Mouse (Mus musculus) hindbrain, embryonic 16.5 days (tissue): ENCODE measurements around the gene 1700029J07Rik. TPM values are rescaled to one million over a fixed set of nuclear protein-coding genes. Genes with fewer than 3 reads are reported as not detected.

Experiments
- ATAC-seq: fragments of 200-750 bp; cut with Nextera tagmentation; 2 replicates; pipeline ENCODE4 v1.8.0; 2017; ENCODE audit warnings: moderate TSS enrichment, moderate library complexity
- H3K27ac ChIP-seq: fragments of 300-500 bp; sonication (generic); 2 replicates; pipeline ENCODE4 v1.5.1; 2014; ENCODE audit warnings: low read depth, mild to moderate bottlenecking, control low read depth, low read length, moderate library complexity
- H3K27me3 ChIP-seq: fragments of 300-500 bp; sonication (generic); replicated peaks from 2 replicates; pipeline ENCODE4 v1.6.1; 2014; ENCODE audit warnings: low read length; ENCODE audit not compliant: control insufficient read depth, insufficient read depth
- H3K36me3 ChIP-seq: fragments of 300-500 bp; sonication (generic); 2 replicates; pipeline ENCODE4 v1.6.1; 2014; ENCODE audit warnings: mild to moderate bottlenecking, low read length, moderate library complexity, mixed read lengths; ENCODE audit not compliant: control insufficient read depth, insufficient read depth
- H3K4me1 ChIP-seq: fragments of 300-500 bp; sonication (generic); 2 replicates; pipeline ENCODE4 v1.6.1; 2014; ENCODE audit warnings: low read depth, low read length; ENCODE audit not compliant: control insufficient read depth, insufficient read depth
- H3K4me2 ChIP-seq: fragments of 300-500 bp; sonication (generic); 2 replicates; pipeline ENCODE4 v1.6.1; 2014; ENCODE audit warnings: mild to moderate bottlenecking, low read length, control low read depth, moderate library complexity
- H3K4me3 ChIP-seq: fragments of 300-500 bp; sonication (generic); 2 replicates; pipeline ENCODE4 v1.5.1; 2014; ENCODE audit warnings: mild to moderate bottlenecking, low read length, control low read depth, moderate library complexity
- H3K9ac ChIP-seq: fragments of 300-500 bp; sonication (generic); 2 replicates; pipeline ENCODE4 v1.6.1; 2014; ENCODE audit warnings: low read depth, mild to moderate bottlenecking, control low read depth, low read length, moderate library complexity
- H3K9me3 ChIP-seq: fragments of 300-500 bp; sonication (generic); 2 replicates; pipeline ENCODE4 v1.6.1; 2014; ENCODE audit warnings: mild to moderate bottlenecking, low read length, moderate library complexity; ENCODE audit not compliant: control insufficient read depth
- WGBS: fragments of 180-500 bp; shearing (Covaris S2); extraction: QIAGEN DNeasy Blood & Tissue Kit; methylation state at CpG from one replicate; pipeline ENCODE4 v1.1.7; 2014; 5-methylcytosine and 5-hydroxymethylcytosine counted together
- polyA plus RNA-seq: library from polyadenylated mRNA; unstranded; fragments of >200 nt; fragmentation: Nextera tagmentation; extraction: Ambion mirVana; gene quantifications from 2 replicates; pipeline ENCODE4 v1.2.1, GENCODE M21; 2015

The 1700029J07Rik gene
- polyA plus RNA-seq, 1 experiment from 2014 or later = 6.3 TPM

DNA sequence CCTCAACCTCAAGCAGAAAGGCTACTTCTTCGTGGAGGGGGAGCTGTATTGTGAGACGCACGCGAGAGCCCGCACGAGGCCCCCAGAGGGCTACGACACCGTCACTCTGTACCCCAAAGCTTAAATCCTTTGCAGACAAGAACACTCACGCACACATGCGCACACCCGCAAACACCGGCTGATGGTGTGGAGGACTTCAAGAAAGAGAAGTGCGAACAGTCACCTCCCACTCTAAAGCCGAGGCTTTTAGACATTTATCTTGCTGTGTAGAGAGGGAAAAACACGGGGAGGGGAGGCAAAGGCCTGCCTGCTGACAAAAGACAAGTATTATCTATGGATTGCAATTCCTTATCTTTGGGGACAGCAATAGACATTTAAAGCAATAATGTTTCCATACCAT lies 56.2 kb downstream of the 1700029J07Rik start:
- H3K4me1 ChIP-seq = no peaks in the 10 kb centered on the region
- H3K36me3 ChIP-seq = no peaks in the 10 kb centered on the region
- H3K4me3 ChIP-seq = no peak overlapping the region
- H3K4me2 ChIP-seq = no peak overlapping the region
- H3K27ac ChIP-seq = no peak overlapping the region
- no peaks in the 10 kb centered on the region for H3K9me3 ChIP-seq
- no peak for ATAC-seq
- H3K9ac ChIP-seq = no peak overlapping the region
- no peaks in the 10 kb centered on the region for H3K27me3 ChIP-seq
- 89% methylated on average over 15 of the region's 15 CpGs for WGBS

DNA sequence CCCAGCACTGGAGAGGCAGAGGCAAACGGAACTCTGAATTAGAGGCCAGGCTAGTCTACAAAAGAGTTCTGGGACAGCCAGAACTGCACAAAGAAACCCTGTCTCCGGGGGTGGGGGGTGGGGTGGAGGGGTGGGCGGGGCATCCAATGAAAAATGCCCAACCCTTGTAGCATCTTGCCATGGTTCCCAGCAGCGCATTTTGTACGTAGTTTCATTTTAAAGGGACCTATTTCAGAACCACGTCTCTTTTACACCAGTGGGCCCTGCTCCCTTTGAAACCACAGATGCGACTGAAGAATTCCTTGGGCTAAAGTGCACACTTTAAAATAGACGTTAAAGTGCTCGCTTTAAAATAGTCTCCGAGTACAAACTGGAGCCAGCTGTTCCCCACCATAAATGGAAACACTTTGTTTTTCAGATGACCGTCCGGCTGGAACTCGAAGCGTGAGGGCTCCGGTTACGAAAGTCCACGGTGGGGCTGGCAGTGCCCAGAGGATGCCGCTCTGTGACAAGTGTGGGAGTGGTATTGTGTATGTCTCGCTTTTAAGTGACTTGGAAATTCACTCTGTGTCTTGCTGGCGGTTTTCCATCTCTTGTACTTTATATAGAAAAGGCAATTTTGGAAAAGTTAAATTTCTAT lies 57.9 kb downstream of the 1700029J07Rik start:
- 84% methylated on average over 20 of the region's 20 CpGs for WGBS
- no peak for ATAC-seq

DNA sequence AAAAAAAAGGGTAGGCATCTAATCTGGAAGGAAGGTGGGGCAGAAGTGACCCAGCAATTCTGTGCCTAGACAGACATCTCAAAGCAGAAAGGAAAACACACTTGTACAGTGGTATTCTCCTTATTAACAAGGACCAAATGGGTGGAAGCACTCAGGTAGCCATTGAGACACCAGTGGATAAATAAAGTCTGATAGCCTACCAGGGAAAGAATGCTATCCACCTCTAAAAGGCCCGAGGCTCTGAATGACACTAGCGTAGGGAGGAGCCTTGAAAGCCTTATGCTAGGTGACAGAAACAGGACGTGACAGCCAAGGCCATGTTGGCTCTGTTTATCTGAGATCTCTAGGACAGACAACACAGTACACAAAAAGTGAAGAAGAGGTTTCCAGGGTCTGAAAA lies 58.6 kb downstream of the 1700029J07Rik start:
- Histone ChIP-seq H3K27me3 (no peaks in the 10 kb centered on the region), H3K9me3 (no peaks in the 10 kb centered on the region), H3K4me1 (no peaks in the 10 kb centered on the region), H3K4me3 (no peak overlapping the region), H3K36me3 (no peaks in the 10 kb centered on the region), H3K27ac (no peak overlapping the region), H3K4me2 (no peak overlapping the region), H3K9ac (no peak overlapping the region)
- WGBS = 94% methylated on average over 3 of the region's 3 CpGs
- no peak for ATAC-seq

More for the DNA sequence above, 57.9 kb downstream of the 1700029J07Rik start:
- Histone ChIP-seq H3K9ac (no peak overlapping the region), H3K27ac (no peak overlapping the region), H3K4me2 (no peak overlapping the region), H3K9me3 (no peaks in the 10 kb centered on the region), H3K36me3 (no peaks in the 10 kb centered on the region), H3K4me3 (no peak overlapping the region), H3K4me1 (no peaks in the 10 kb centered on the region), H3K27me3 (no peaks in the 10 kb centered on the region)

DNA sequence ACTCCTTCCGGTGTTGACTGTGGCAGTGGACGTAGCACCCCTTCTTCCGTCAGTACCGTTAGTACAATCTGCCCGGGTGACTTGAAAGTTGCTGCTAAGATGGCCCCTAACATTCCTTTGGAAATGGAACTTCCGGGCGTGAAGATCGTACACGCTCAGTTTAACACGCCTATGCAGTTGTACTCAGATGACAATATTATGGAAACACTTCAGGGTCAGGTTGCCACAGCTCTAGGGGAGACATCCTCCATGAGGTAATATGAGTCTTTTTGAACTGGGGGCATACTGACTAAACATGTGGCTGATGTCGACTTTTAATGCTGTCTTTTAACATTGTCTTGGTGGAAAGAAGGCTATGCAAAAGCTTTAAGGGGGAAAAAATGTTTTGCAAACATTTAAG lies 61.3 kb downstream of the 1700029J07Rik start:
- H3K27me3 ChIP-seq = no peaks in the 10 kb centered on the region
- H3K4me3 ChIP-seq = no peak overlapping the region
- no peak overlapping the region for H3K27ac ChIP-seq
- H3K9ac ChIP-seq = no peak overlapping the region
- no peaks in the 10 kb centered on the region for H3K36me3 ChIP-seq
- no peaks in the 10 kb centered on the region for H3K9me3 ChIP-seq
- 84% methylated on average over 11 of the region's 11 CpGs for WGBS
- H3K4me1 ChIP-seq = no peaks in the 10 kb centered on the region
- ATAC-seq = no peak
- H3K4me2 ChIP-seq = no peak overlapping the region

DNA sequence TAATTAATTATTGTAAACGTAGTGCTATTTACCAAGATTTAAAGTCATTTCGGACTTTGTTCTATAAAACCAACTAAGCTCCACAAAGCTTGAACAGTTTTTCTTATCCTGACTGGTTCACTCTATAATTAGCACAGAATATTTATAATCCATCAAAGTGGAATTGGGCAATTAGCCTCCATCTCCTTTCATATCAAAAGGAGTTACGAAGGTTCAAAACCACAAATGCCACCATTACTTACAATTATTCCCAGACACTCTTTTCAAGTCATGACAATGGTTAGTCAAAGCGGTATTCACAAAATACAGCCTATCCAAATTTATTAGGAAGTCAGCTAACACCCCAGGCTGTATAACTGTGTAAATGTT lies 68.8 kb downstream of the 1700029J07Rik start:
- no peak overlapping the region for H3K4me2 ChIP-seq
- H3K27ac ChIP-seq = no peak overlapping the region
- H3K4me3 ChIP-seq = no peak overlapping the region
- no peaks in the 10 kb centered on the region for H3K36me3 ChIP-seq
- WGBS = 84% methylated on average over 4 of the region's 4 CpGs
- no peak overlapping the region for H3K9ac ChIP-seq
- H3K9me3 ChIP-seq = no peaks in the 10 kb centered on the region
- H3K27me3 ChIP-seq = no peaks in the 10 kb centered on the region
- no peaks in the 10 kb centered on the region for H3K4me1 ChIP-seq
- no peak for ATAC-seq

DNA sequence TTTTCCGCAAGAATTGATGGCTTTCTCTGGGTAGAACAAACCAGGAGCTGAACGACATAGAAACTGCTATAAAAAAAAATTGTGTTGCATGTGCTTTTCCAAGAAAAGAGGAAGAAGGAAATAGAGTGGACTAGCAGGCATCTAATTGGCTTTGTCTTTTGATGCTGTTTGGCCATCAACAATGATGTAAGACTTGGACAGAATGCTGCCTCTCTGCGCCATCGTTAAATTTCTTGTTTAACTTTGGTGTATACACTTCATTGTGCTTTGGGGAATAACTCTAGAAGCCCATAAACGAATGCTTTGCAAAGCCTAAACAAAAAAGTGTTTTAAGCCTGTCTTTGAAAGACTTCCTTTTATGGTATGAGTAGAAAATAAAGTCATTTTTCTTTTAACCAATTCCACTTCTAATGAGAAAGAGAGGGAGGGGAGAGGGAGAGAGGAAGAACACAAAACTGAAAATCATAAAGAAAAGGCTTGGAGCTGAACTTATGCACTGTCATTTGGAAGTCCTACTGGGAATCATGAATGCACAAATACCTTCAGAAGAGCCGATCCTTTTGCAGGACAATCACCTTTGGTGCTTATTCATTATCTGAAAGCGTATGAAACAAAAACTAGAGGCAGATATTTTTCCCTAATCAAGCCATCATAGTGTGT lies 69.3 kb downstream of the 1700029J07Rik start:
- no peak overlapping the region for H3K4me2 ChIP-seq
- H3K4me1 ChIP-seq = no peaks in the 10 kb centered on the region
- no peak overlapping the region for H3K9ac ChIP-seq
- no peak overlapping the region for H3K4me3 ChIP-seq
- no peaks in the 10 kb centered on the region for H3K36me3 ChIP-seq
- no peak overlapping the region for H3K27ac ChIP-seq
- 73% methylated on average over 7 of the region's 7 CpGs for WGBS
- ATAC-seq = no peak
- H3K27me3 ChIP-seq = no peaks in the 10 kb centered on the region
- H3K9me3 ChIP-seq = no peaks in the 10 kb centered on the region

DNA sequence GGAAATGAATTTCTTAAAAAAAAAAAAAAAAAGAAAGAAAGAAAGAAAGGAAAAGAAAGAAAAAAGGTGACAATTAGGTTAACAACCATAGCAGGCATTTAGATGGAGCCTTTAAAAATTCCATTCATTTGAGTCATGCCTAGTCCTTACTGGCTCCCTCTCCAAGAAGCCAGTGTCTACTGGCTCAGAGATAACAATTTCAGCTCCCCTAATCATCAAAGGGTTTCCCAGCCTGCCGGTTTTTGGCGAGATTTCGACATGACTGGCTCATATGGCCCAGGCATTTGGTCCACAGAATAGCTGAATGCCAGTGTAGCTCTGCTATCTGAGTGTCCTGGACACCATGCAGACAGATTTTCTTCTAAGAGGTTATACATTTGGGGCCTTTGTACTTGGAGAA lies 71.4 kb downstream of the 1700029J07Rik start:
- Histone ChIP-seq H3K4me1 (no peaks in the 10 kb centered on the region), H3K36me3 (no peaks in the 10 kb centered on the region), H3K4me2 (no peak overlapping the region), H3K9ac (no peak overlapping the region), H3K27me3 (no peaks in the 10 kb centered on the region), H3K27ac (no peak overlapping the region), H3K9me3 (no peaks in the 10 kb centered on the region), H3K4me3 (no peak overlapping the region)
- WGBS = 42% methylated on average over 3 of the region's 3 CpGs
- ATAC-seq = no peak

Other genes starting within 250 kb of the 1700029J07Rik start
- 19.7 and 27.2 TPM in 2 replicates for gene Pdlim3, start 89.8 kb downstream of the 1700029J07Rik start, polyA plus RNA-seq
- gene Ccdc110, start 40.6 kb downstream of the 1700029J07Rik start, polyA plus RNA-seq = 0.19 and 0.20 TPM in 2 replicates
- 60.8 and 63.1 TPM in 2 replicates for gene Ufsp2, start 276 bp upstream of the 1700029J07Rik start, polyA plus RNA-seq
- gene Lrp2bp, start 24.1 kb upstream of the 1700029J07Rik start, polyA plus RNA-seq = 0.54 and 0.84 TPM in 2 replicates
- 37.3 and 44.0 TPM in 2 replicates for gene Ankrd37, start 30.5 kb upstream of the 1700029J07Rik start, polyA plus RNA-seq
- gene Cfap97, start 176.5 kb upstream of the 1700029J07Rik start, polyA plus RNA-seq = 21.0 and 23.7 TPM in 2 replicates
- 9.8 and 10.9 TPM in 2 replicates for gene Snx25, start 176.9 kb upstream of the 1700029J07Rik start, polyA plus RNA-seq
- gene Slc25a4, start 236.0 kb upstream of the 1700029J07Rik start, polyA plus RNA-seq = 1,030 and 1,170 TPM in 2 replicates